Mouse (Mus musculus): Measurements from ENCODE around the gene Nfya. TPM values are rescaled to one million over a fixed set of nuclear protein-coding genes. Genes with fewer than 3 reads are reported as not detected.
A peak's percentile ranks its signal among the peaks of the same experiment; 100 is the strongest.

Nfya gene
- 10 to 100 TPM; 27.2 to 34.4 TPM for total RNA-seq (2021)

- peak; percentile 100 for DNase-seq
Observed at GRCm38 (mm10) chr17:48409380-48410298, at the start of gene Nfya, which contains the start of gene Oard1. TSS of gene Nfya (minus strand) at chr17:48409906. TSS of gene Oard1 (plus strand) at chr17:48410014.

GRCm38 (mm10) chr17:48457971-48458653 is 48.4 kb upstream of the Nfya start:
- no peak for DNase-seq

- no peak for DNase-seq
Observed at GRCm38 (mm10) chr17:48455955-48456354, 46.2 kb upstream of the Nfya start.

GRCm38 (mm10) chr17:48454688-48455087 is 45.0 kb upstream of the Nfya start, which contains the start of gene Unc5cl:
TSS of gene Unc5cl (plus strand) at chr17:48454901.
- no peak for DNase-seq

- DNase-seq, result no peak
Observed at GRCm38 (mm10) chr17:48454190-48454589, 44.5 kb upstream of the Nfya start.

- no peak for DNase-seq
Observed at GRCm38 (mm10) chr17:48453489-48453888, 43.8 kb upstream of the Nfya start.

GRCm38 (mm10) chr17:48451753-48452444 is 42.2 kb upstream of the Nfya start:
- no peak for DNase-seq

GRCm38 (mm10) chr17:48451353-48451675 is 41.6 kb upstream of the Nfya start, which contains the start of gene Tspo2:
TSS of gene Tspo2 (minus strand) at chr17:48451522.
- no peak for DNase-seq

GRCm38 (mm10) chr17:48450666-48451352 is 41.1 kb upstream of the Nfya start:
- DNase-seq, result no peak

- DNase-seq, result no peak
Observed at GRCm38 (mm10) chr17:48447675-48448074, 38.0 kb upstream of the Nfya start.

- no peak for DNase-seq
Observed at GRCm38 (mm10) chr17:48443542-48444145, 33.9 kb upstream of the Nfya start.

- DNase-seq, result no peak
Observed at GRCm38 (mm10) chr17:48442745-48443457, 33.2 kb upstream of the Nfya start.

GRCm38 (mm10) chr17:48437421-48437911 is 27.8 kb upstream of the Nfya start:
- no peak for DNase-seq

GRCm38 (mm10) chr17:48436487-48436886 is 26.8 kb upstream of the Nfya start:
- DNase-seq, result no peak

- DNase-seq, result no peak
Observed at GRCm38 (mm10) chr17:48434479-48434878, 24.8 kb upstream of the Nfya start.

- no peak for DNase-seq
Observed at GRCm38 (mm10) chr17:48433689-48434330, 24.1 kb upstream of the Nfya start.

GRCm38 (mm10) chr17:48433006-48433655 is 23.4 kb upstream of the Nfya start:
- no peak for DNase-seq

- no peak for DNase-seq
Observed at GRCm38 (mm10) chr17:48432158-48432980, 22.7 kb upstream of the Nfya start, which contains the start of gene Apobec2. TSS of gene Apobec2 (minus strand) at chr17:48432930.

GRCm38 (mm10) chr17:48431054-48431453 is 21.3 kb upstream of the Nfya start:
- DNase-seq, result no peak

Data from layer of hippocampus, postnatal 36 days (tissue).